Mouse (Mus musculus): ENCODE data around the gene Skil. TPM values are rescaled to one million over a fixed set of nuclear protein-coding genes. Genes with fewer than 3 reads are reported as not detected.
A peak's percentile ranks its signal among the peaks of the same experiment; 100 is the strongest.

Gene Skil
- polyA plus RNA-seq, 1 experiment: 11.2 TPM

GRCm38 (mm10) chr3:31093196-31093595 is 1.7 kb upstream of the Skil start:
- peaks cover 26% of the 10 kb centered on the region for H3K79me2 ChIP-seq (ENCODE audit: control insufficient read depth, insufficient read depth)
- no peaks in the 10 kb centered on the region for H3K27me3 ChIP-seq (ENCODE audit: control insufficient read depth, insufficient read depth, insufficient read length)
- H3K4me3 ChIP-seq: peak overlapping the region; percentile 32
- H3ac ChIP-seq (ENCODE audit: control insufficient read depth, insufficient read length): peak overlapping the region; percentile 71
- TF ChIP-seq SRF (IDR thresholded peaks at IDR 0.05; ENCODE audit: control insufficient read depth, insufficient read length, low read depth): no peak
- no peak for TF ChIP-seq POLR2AphosphoS2 (IDR thresholded peaks at IDR 0.05; ENCODE audit: insufficient read length, low read depth)
- no peak for TF ChIP-seq TCF3 (IDR thresholded peaks at IDR 0.05; ENCODE audit: insufficient read length, low read depth)
- TF ChIP-seq TCF12 (IDR thresholded peaks at IDR 0.05; ENCODE audit: insufficient read depth, poor library complexity, severe bottlenecking): no peak
- peak in 1 of 3 experiments; percentile 42 for TF ChIP-seq MYOD1 (IDR thresholded peaks at IDR 0.05; ENCODE audit: control insufficient read depth in 1 of 3, insufficient read length in 2 of 3, low read depth in 2 of 3)
- no peak for TF ChIP-seq REST (IDR thresholded peaks at IDR 0.05; ENCODE audit: insufficient read depth, insufficient read length)
- H3K36me3 ChIP-seq (ENCODE audit: control insufficient read depth, insufficient read depth): peaks cover under 1% of the 10 kb centered on the region
- peak overlapping the region; percentile 70 for H3K4me2 ChIP-seq (ENCODE audit: low read depth)

GRCm38 (mm10) chr3:31093627-31094351 is 1.1 kb upstream of the Skil start:
- Histone ChIP-seq H3K36me3 (ENCODE audit: control insufficient read depth, insufficient read depth) (peaks cover 7% of the 10 kb centered on the region), H3K79me2 (ENCODE audit: control insufficient read depth, insufficient read depth) (peaks cover 32% of the 10 kb centered on the region), H3K4me2 (ENCODE audit: low read depth) (peak overlapping the region; percentile 70), H3ac (ENCODE audit: control insufficient read depth, insufficient read length) (peak overlapping the region; percentile 71), H3K4me3 (peak overlapping the region; percentile 32), H3K27me3 (ENCODE audit: control insufficient read depth, insufficient read depth, insufficient read length) (no peaks in the 10 kb centered on the region)
- TF ChIP-seq MAX (IDR thresholded peaks at IDR 0.05; ENCODE audit: low read depth) (no peak), REST (IDR thresholded peaks at IDR 0.05; ENCODE audit: insufficient read depth, insufficient read length) (no peak), POLR2A (IDR thresholded peaks at IDR 0.05; ENCODE audit: insufficient read length, low read depth) (peak; percentile 68), USF1 (IDR thresholded peaks at IDR 0.05; ENCODE audit: low read depth) (no peak), TCF12 (IDR thresholded peaks at IDR 0.05; ENCODE audit: insufficient read depth, poor library complexity, severe bottlenecking) (no peak), MYOG (IDR thresholded peaks at IDR 0.05; ENCODE audit: control insufficient read depth in 1 of 3, insufficient read depth in 1 of 3, insufficient read length in 2 of 3, low read depth in 2 of 3) (peak in 2 of 3 experiments; percentile 75 to 87), SRF (IDR thresholded peaks at IDR 0.05; ENCODE audit: control insufficient read depth, insufficient read length, low read depth) (no peak), CEBPB (IDR thresholded peaks at IDR 0.05; ENCODE audit: insufficient read depth, poor library complexity, severe bottlenecking) (peak; percentile 62; the same call in 1 of the 2 replicates), MYOD1 (IDR thresholded peaks at IDR 0.05; ENCODE audit: control insufficient read depth in 1 of 3, insufficient read length in 2 of 3, low read depth in 2 of 3) (peak in 2 of 3 experiments; percentile 77 to 78), POLR2AphosphoS2 (IDR thresholded peaks at IDR 0.05; ENCODE audit: insufficient read length, low read depth) (peak; percentile 46), TCF3 (IDR thresholded peaks at IDR 0.05; ENCODE audit: insufficient read length, low read depth) (peak; percentile 26), E2F4 (IDR thresholded peaks at IDR 0.05; ENCODE audit: insufficient read depth) (no peak)

- no peak overlapping the region for H3K4me2 ChIP-seq (ENCODE audit: low read depth)
- H3K79me2 ChIP-seq (ENCODE audit: control insufficient read depth, insufficient read depth): peaks cover 46% of the 10 kb centered on the region
- peak overlapping the region; percentile 71 for H3ac ChIP-seq (ENCODE audit: control insufficient read depth, insufficient read length)
- peaks cover 7% of the 10 kb centered on the region for H3K36me3 ChIP-seq (ENCODE audit: control insufficient read depth, insufficient read depth)
- H3K4me3 ChIP-seq: peak overlapping the region; percentile 90
- TF ChIP-seq REST (IDR thresholded peaks at IDR 0.05; ENCODE audit: insufficient read depth, insufficient read length): no peak
- TF ChIP-seq POLR2A (IDR thresholded peaks at IDR 0.05; ENCODE audit: insufficient read length, low read depth): no peak
- no peak for TF ChIP-seq CEBPB (IDR thresholded peaks at IDR 0.05; ENCODE audit: insufficient read depth, poor library complexity, severe bottlenecking)
- no peak for TF ChIP-seq MAX (IDR thresholded peaks at IDR 0.05; ENCODE audit: low read depth)
- TF ChIP-seq E2F4 (IDR thresholded peaks at IDR 0.05; ENCODE audit: insufficient read depth): no peak
- TF ChIP-seq USF1 (IDR thresholded peaks at IDR 0.05; ENCODE audit: low read depth): no peak
- no peak for TF ChIP-seq SRF (IDR thresholded peaks at IDR 0.05; ENCODE audit: control insufficient read depth, insufficient read length, low read depth)
- no peak for TF ChIP-seq MYOD1 (IDR thresholded peaks at IDR 0.05; ENCODE audit: control insufficient read depth in 1 of 3, insufficient read length in 2 of 3, low read depth in 2 of 3)
- no peaks in the 10 kb centered on the region for H3K27me3 ChIP-seq (ENCODE audit: control insufficient read depth, insufficient read depth, insufficient read length)
These were observed 277 bp downstream of the Skil start for GRCm38 (mm10) chr3:31095179-31095490.

- Histone ChIP-seq H3K79me2 (ENCODE audit: control insufficient read depth, insufficient read depth) (peaks cover 51% of the 10 kb centered on the region), H3ac (ENCODE audit: control insufficient read depth, insufficient read length) (peak overlapping the region; percentile 71), H3K4me2 (ENCODE audit: low read depth) (peak overlapping the region; percentile 90), H3K4me3 (peak overlapping the region; percentile 90), H3K36me3 (ENCODE audit: control insufficient read depth, insufficient read depth) (peaks cover 7% of the 10 kb centered on the region), H3K27me3 (ENCODE audit: control insufficient read depth, insufficient read depth, insufficient read length) (no peaks in the 10 kb centered on the region)
- TF ChIP-seq POLR2AphosphoS2 (IDR thresholded peaks at IDR 0.05; ENCODE audit: insufficient read length, low read depth) (peak; percentile 52), POLR2A (IDR thresholded peaks at IDR 0.05; ENCODE audit: insufficient read length, low read depth) (peak; percentile 32), REST (IDR thresholded peaks at IDR 0.05; ENCODE audit: insufficient read depth, insufficient read length) (no peak)
These were observed 765 bp downstream of the Skil start for GRCm38 (mm10) chr3:31095491-31096154.

Measured in myocyte (in vitro differentiated cells).